Mouse (Mus musculus) hindbrain, embryonic 16.5 days (tissue): ENCODE measurements around the gene Dedd2. TPM values are rescaled to one million over a fixed set of nuclear protein-coding genes. Genes with fewer than 3 reads are reported as not detected.
"Not testable (repeated sequence)": the region's sequence is repeated elsewhere in the genome, so short reads cannot be mapped to it uniquely, and the experiment has no call there.

Experiments
- ATAC-seq: fragments of 200-750 bp; cut with Nextera tagmentation; 2 replicates; pipeline ENCODE4 v1.8.0; 2017; ENCODE audit warnings: moderate TSS enrichment, moderate library complexity
- H3K27ac ChIP-seq: fragments of 300-500 bp; sonication (generic); 2 replicates; pipeline ENCODE4 v1.5.1; 2014; ENCODE audit warnings: low read depth, mild to moderate bottlenecking, control low read depth, low read length, moderate library complexity
- H3K27me3 ChIP-seq: fragments of 300-500 bp; sonication (generic); replicated peaks from 2 replicates; pipeline ENCODE4 v1.6.1; 2014; ENCODE audit warnings: low read length; ENCODE audit not compliant: control insufficient read depth, insufficient read depth
- H3K36me3 ChIP-seq: fragments of 300-500 bp; sonication (generic); 2 replicates; pipeline ENCODE4 v1.6.1; 2014; ENCODE audit warnings: mild to moderate bottlenecking, low read length, moderate library complexity, mixed read lengths; ENCODE audit not compliant: control insufficient read depth, insufficient read depth
- H3K4me1 ChIP-seq: fragments of 300-500 bp; sonication (generic); 2 replicates; pipeline ENCODE4 v1.6.1; 2014; ENCODE audit warnings: low read depth, low read length; ENCODE audit not compliant: control insufficient read depth, insufficient read depth
- H3K4me2 ChIP-seq: fragments of 300-500 bp; sonication (generic); 2 replicates; pipeline ENCODE4 v1.6.1; 2014; ENCODE audit warnings: mild to moderate bottlenecking, low read length, control low read depth, moderate library complexity
- H3K4me3 ChIP-seq: fragments of 300-500 bp; sonication (generic); 2 replicates; pipeline ENCODE4 v1.5.1; 2014; ENCODE audit warnings: mild to moderate bottlenecking, low read length, control low read depth, moderate library complexity
- H3K9ac ChIP-seq: fragments of 300-500 bp; sonication (generic); 2 replicates; pipeline ENCODE4 v1.6.1; 2014; ENCODE audit warnings: low read depth, mild to moderate bottlenecking, control low read depth, low read length, moderate library complexity
- H3K9me3 ChIP-seq: fragments of 300-500 bp; sonication (generic); 2 replicates; pipeline ENCODE4 v1.6.1; 2014; ENCODE audit warnings: mild to moderate bottlenecking, low read length, moderate library complexity; ENCODE audit not compliant: control insufficient read depth
- WGBS: fragments of 180-500 bp; shearing (Covaris S2); extraction: QIAGEN DNeasy Blood & Tissue Kit; methylation state at CpG from one replicate; pipeline ENCODE4 v1.1.7; 2014; 5-methylcytosine and 5-hydroxymethylcytosine counted together
- polyA plus RNA-seq: library from polyadenylated mRNA; unstranded; fragments of >200 nt; fragmentation: Nextera tagmentation; extraction: Ambion mirVana; gene quantifications from 2 replicates; pipeline ENCODE4 v1.2.1, GENCODE M21; 2015

The Dedd2 gene
- 14.2 and 14.8 TPM in 2 replicates for polyA plus RNA-seq

DNA sequence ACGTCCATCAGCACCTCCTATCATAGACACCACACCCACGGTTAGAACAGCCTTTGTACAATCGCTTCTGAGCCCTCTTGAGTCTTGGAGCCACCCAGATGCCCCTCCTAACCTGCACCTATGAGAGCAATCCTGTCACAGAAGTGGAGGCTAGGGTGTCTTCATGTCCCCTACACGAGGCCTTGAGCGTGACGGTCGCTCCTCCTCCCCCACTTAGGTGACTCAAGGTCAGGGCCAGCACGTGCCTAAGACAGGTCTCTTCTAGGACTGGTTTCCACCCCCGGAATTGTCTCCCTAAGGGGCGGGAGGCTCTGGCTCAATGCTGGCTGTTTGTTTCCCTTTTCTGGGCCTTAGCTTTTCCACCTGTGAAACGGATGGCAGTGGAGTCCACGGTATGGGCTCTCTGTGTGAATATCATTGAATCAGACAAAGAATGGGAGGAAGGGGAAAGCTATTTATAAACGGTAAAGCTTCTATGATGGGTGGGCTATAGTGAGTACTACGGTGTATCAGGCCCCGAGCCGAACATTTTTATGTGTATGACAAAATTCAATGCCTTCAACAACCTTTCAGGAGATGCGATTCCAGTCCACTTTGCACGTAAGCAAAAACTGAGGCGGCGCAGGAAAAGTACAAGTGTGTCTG lies at the start of gene Dedd2:
TSS of gene Dedd2 (minus strand) at position 159 of the 645 bp plus-strand sequence.
- no peaks in the 10 kb centered on the region for H3K27me3 ChIP-seq
- H3K27ac ChIP-seq, result peak within 1 kb of the TSS; percentile 91
- peak within 1 kb of the TSS; percentile 92 for H3K4me2 ChIP-seq
- H3K4me3 ChIP-seq, result peak within 1 kb of the TSS; percentile 78
- H3K36me3 ChIP-seq, result peaks cover 16% of the 10 kb centered on the region
- 9% methylated on average over 20 of the region's 20 CpGs for WGBS
- peak within 1 kb of the TSS; percentile 85 for H3K9ac ChIP-seq
- ATAC-seq, result no peak
- peaks cover 27% of the 10 kb centered on the region for H3K4me1 ChIP-seq
- no peaks in the 10 kb centered on the region for H3K9me3 ChIP-seq

DNA sequence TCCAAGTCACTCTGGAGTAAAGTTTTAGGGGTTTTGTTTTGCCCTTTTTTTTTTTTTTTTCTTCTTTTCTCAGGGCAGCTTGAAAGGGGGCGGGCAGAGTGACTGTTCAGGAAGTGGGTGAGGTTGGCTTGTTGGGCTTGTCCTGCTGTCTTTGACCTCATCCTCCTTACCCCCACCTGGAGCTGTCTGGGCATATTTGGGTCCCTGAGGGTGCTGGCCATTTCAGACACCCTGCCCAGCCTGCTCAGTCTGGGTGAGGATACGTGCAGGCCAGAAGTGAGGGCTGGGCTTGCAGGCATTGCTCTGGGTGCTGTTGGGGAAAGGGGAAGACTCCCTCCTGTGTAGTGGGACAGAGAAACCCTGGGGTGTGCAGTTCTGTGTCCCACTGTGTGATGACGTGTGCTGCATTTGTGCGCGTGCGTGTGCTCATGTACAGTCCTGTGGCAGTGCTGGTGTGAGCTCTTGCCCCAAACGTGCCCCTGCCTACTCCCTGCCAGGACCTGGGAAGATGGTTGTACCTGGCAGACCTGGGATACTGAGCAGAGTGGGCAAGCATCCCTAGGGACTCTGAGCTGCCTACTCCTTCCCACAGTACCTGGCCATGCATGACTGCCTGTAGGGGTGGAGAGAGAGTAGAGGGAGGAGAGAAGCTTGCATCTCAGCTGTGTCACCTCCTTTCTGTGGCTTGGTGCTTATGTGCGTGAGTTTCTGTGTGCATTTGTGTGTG lies 49.3 kb upstream of the Dedd2 start:
- Histone ChIP-seq H3K4me3 (peak overlapping the region; percentile 9; the same call in 1 of the 2 replicates), H3K9me3 (no peaks in the 10 kb centered on the region), H3K27me3 (no peaks in the 10 kb centered on the region; the same call in 1 of the 2 replicates), H3K36me3 (peaks cover 22% of the 10 kb centered on the region; the same call in 1 of the 2 replicates), H3K9ac (peak overlapping the region; percentile 43; the same call in 1 of the 2 replicates), H3K4me2 (peak overlapping the region; percentile 68), H3K27ac (no peak overlapping the region), H3K4me1 (peaks cover 25% of the 10 kb centered on the region)
- no peak for ATAC-seq
- 80% methylated on average over 8 of the region's 8 CpGs for WGBS

DNA sequence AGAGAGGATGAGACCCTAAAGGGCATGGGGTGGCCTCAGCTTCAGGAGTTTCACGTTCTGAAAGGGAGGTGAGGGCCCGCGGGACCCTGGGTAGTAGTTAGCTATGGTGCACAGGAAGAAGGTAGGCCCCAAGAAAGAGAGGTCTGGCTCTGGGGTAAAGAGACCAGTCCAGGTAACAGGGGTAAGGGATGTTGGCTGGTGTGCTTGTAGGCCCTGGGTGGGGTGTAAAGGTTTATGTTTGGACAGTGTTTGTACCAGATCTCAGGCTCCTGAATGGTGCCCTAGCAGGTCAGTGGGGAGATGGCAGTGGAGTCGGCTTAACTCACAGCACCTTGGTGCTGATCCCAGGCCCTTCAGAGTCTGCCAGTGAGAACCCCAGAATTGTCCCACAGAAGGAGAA lies 48.6 kb upstream of the Dedd2 start:
- peak overlapping the region; percentile 83 for H3K4me3 ChIP-seq
- WGBS, result 46% methylated on average over 4 of the region's 4 CpGs
- peak overlapping the region; percentile 68 for H3K4me2 ChIP-seq
- peak overlapping the region; percentile 54; the same call in 1 of the 2 replicates for H3K27ac ChIP-seq
- H3K4me1 ChIP-seq, result peaks cover 24% of the 10 kb centered on the region
- no peaks in the 10 kb centered on the region for H3K9me3 ChIP-seq
- no peaks in the 10 kb centered on the region; the same call in none of the 2 replicates for H3K27me3 ChIP-seq
- no peak for ATAC-seq
- peak overlapping the region; percentile 92 for H3K9ac ChIP-seq
- H3K36me3 ChIP-seq, result peaks cover 22% of the 10 kb centered on the region; the same call in 1 of the 2 replicates

DNA sequence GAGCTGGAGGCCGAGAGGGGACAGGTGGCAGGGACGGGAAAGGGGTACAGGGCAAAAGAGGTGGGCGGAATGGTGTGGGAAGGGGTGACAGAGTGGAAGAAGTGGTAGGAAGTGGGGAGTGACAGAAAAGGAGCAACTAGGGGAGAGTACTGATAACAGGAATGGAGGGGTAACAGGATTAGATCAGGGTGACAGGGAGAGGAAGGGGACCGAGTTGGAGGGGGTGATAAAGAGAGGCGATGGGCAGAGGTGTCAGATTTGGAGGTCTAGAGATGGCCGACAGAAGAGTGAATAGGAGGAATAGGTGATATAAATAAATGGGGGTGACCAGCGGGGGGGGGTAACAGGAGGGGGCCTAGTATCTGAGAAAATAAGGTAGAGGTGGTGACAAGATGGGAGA lies 48.2 kb upstream of the Dedd2 start:
- Histone ChIP-seq H3K9ac (peak overlapping the region; percentile 92), H3K4me1 (peaks cover 20% of the 10 kb centered on the region), H3K9me3 (no peaks in the 10 kb centered on the region), H3K27ac (peak overlapping the region; percentile 87), H3K4me2 (peak overlapping the region; percentile 68), H3K27me3 (no peaks in the 10 kb centered on the region; the same call in none of the 2 replicates), H3K4me3 (peak overlapping the region; percentile 83), H3K36me3 (peaks cover 22% of the 10 kb centered on the region; the same call in 1 of the 2 replicates)
- WGBS, result 2% methylated on average over 7 of the region's 7 CpGs
- no peak for ATAC-seq

DNA sequence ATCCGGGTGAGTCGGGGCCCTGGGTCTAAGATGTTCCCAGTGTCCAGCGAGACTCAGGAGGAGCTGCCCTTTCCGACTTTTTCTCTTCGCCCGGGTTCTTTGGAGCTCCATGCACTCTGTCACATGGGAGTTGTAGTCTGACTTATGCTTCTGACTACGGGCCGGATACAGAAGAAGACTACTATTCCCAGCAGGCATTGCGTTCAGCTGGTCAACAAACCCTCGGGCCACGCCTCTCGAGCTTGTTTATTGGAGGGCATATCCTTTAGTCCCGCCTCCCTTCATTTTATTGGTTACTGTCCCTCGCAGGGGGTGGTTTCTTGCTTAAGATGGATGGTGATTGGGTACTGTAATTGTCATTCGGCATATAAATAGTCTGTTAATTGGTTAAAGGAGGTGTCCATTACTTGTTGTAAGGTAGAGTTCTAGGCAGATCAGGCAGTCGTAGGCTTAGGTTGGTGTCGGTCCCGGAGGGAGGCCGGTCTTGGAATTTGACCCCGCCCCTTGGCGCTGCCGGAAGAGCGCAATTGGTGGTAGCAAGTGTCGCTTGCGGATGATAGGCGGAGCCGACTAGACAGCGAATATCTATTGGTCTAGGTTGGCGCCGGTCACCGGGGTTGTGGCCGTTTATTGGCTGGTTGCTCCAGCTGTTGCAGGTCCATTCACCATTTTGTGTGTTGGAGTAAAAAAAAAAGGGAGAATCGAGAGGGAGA lies 47.5 kb upstream of the Dedd2 start:
- peak overlapping the region; percentile 79 for H3K4me2 ChIP-seq
- peak; percentile 96 for ATAC-seq
- no peaks in the 10 kb centered on the region; the same call in none of the 2 replicates for H3K27me3 ChIP-seq
- H3K4me1 ChIP-seq, result peaks cover 19% of the 10 kb centered on the region
- H3K9ac ChIP-seq, result peak overlapping the region; percentile 92
- peak overlapping the region; percentile 83 for H3K4me3 ChIP-seq
- 1% methylated on average over 33 of the region's 33 CpGs for WGBS
- no peaks in the 10 kb centered on the region for H3K9me3 ChIP-seq
- peaks cover 16% of the 10 kb centered on the region; the same call in 1 of the 2 replicates for H3K36me3 ChIP-seq
- H3K27ac ChIP-seq, result peak overlapping the region; percentile 97

DNA sequence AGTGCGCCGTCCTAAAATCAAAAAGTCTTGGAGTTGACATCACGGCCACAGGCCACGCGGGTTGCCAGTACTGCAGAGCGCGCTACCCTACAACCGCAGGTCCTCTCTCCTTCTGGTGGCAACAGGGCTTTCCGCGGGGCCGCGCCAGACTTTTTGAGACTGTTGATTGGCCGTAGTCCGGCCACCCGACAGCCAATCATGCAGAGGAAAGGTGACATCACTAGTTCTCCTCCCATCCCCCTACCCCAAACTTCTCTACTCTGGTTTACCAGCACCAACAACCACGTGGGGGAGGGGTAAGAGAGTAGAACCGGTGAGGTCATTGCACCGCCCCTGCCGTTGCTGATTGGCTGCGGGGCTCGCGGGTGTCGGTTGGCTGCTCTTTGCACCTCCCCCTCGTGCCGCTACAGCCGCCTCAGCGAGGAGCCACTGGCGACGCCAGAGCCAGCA lies 46.9 kb upstream of the Dedd2 start, which contains the start of gene Cic:
TSS of gene Cic (plus strand) at position 404 of the 450 bp plus-strand sequence.
- H3K9ac ChIP-seq, result peak within 1 kb of the TSS; percentile 92
- peaks cover 12% of the 10 kb centered on the region; the same call in 1 of the 2 replicates for H3K36me3 ChIP-seq
- peaks cover 19% of the 10 kb centered on the region for H3K4me1 ChIP-seq
- peak; percentile 88 for ATAC-seq
- peak within 1 kb of the TSS; percentile 97 for H3K27ac ChIP-seq
- peak within 1 kb of the TSS; percentile 79 for H3K4me2 ChIP-seq
- peak within 1 kb of the TSS; percentile 83 for H3K4me3 ChIP-seq
- no peaks in the 10 kb centered on the region; the same call in none of the 2 replicates for H3K27me3 ChIP-seq
- H3K9me3 ChIP-seq, result no peaks in the 10 kb centered on the region
- WGBS, result 0% methylated on average over 29 of the region's 29 CpGs

DNA sequence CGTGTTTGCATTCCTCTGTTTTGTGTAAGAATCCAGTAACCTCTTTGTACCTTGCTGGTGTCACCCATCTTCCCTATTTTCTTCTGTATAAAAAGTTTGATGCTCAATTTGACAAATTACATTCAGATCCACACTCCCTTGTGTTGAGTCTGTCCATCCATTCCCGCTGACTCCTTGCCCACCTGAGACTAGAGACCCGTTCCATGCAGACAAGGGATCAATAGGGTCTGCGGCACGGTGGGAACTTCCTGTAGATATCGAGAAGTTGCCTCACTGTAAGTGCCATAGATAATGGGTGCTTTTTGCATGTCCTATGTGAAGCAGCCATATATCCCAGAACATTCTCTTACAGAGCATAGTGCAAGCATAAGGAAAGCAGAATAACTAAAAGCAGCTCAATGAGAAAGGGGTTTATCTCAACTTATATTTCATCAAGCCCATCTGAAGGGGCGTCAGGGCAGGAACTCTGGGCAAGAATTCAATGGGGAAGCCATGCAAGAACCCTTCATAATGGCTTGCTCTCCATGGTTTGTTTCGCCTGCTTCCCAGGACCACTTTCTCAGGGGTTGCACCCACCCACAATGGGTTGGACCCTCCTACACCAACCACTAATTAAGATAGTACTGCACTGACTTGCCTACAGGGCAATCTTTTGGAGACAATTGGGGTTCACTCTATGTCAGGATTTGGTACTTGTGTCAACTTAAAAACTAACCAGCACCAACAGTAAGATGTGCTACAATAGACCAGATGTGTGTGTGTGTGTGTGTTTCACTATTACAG lies 46.0 kb upstream of the Dedd2 start:
- no peak for ATAC-seq
- Histone ChIP-seq H3K4me3 (no peak overlapping the region), H3K27me3 (no peaks in the 10 kb centered on the region; the same call in none of the 2 replicates), H3K36me3 (peaks cover 3% of the 10 kb centered on the region; the same call in 1 of the 2 replicates), H3K4me1 (peaks cover 19% of the 10 kb centered on the region), H3K9ac (no peak overlapping the region; the same call in 1 of the 2 replicates), H3K27ac (no peak overlapping the region), H3K4me2 (peak overlapping the region; percentile 79), H3K9me3 (no peaks in the 10 kb centered on the region)
- WGBS, result 92% methylated on average over 8 of the region's 8 CpGs

DNA sequence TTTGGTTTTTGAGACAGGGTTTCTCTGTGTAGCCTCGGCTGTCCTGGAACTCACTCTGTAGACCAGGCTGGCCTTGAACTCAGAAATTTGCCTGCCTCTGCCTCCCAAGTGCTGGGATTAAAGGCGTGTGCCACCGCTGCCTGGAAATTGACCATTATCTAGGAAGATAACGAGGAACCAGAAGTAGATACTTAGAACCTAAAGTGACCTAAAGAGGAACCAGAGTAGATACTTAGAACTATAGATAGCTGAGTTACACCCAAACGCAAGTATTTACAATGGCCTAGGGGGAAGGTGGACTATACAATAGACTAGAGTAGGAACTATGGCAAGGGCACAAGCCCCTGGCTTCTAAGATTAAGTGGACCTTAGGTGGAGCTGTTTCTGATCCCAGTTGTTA lies 45.3 kb upstream of the Dedd2 start:
- H3K36me3 ChIP-seq, H3K9ac ChIP-seq, H3K9me3 ChIP-seq, ATAC-seq, H3K4me2 ChIP-seq, H3K4me3 ChIP-seq, H3K27ac ChIP-seq, H3K27me3 ChIP-seq: not testable (repeated sequence)
- H3K4me1 ChIP-seq, result peaks cover 19% of the 10 kb centered on the region
- WGBS, result 94% methylated on average over 5 of the region's 5 CpGs
